Mouse (Mus musculus) heart, postnatal 10 days (tissue): ENCODE measurements around the gene C1galt1. TPM values are rescaled to one million over a fixed set of nuclear protein-coding genes. Genes with fewer than 3 reads are reported as not detected.

Experiments used
- DNase-seq, 2 experiments: peaks; one replicate each; pipeline ENCODE4 v3.0.0; 2021
- intact Hi-C: fragments of 180-260 bp; cut with DNase I; formaldehyde crosslinking; loops from one replicate; pipeline ENCODE4 v1.15.1; 2025
- total RNA-seq, 2 experiments: library from RNA; stranded (reverse); gene quantifications; 2 replicates each; pipeline ENCODE4 v1.2.3; 2021

The C1galt1 gene
- total RNA-seq, 2 experiments from 2014 or later = 18.5 to 19.7 TPM

DNA sequence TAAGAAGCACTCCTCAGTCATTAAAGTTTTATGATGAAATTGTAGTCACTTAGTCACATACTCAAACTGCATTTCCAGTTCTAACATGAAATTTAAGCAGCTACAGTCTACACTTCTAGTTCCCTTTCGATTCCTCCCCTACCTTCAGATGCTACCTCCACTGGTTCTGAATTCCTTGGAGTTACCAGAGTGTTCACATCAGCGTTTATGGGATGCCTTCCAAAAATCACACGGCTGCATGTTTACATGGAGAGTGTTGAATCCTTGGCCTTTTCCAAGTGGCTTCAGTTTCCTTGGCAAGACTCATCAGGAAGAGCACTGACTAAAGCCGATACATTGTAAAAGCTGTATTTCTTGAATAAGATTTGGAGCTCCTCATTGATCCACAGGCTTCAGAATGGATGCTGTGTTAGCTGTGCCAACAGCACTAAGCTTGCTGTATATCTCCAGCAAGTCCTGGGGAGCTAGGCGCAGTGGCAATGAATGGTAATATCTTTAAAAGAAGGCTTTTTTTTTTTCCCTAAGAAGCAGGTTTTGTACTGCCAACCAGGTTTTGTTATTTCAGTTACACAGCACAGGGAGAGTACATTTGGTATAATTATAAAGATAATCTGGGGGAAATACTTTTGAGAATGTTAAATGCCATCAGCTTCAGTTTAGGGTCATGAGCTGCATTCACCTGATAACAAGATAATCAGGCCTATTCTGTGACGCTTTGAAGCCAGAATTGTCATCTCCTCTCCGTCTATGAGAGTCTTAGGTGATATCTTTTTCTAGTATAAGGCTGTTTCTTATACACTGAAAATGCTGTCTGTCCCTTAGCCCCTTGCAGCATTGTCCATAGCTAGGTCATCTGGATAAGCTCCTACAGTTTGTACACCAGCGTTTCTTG is 13.0 kb downstream of the C1galt1 start:
- intact Hi-C loops = no loop called here
- DNase-seq = peak in 1 of 2 experiments; percentile 42

- no peak for DNase-seq
- intact Hi-C loops = no loop called here
Observed at GRCm38 (mm10) chr6:7858586-7858985, 13.9 kb downstream of the C1galt1 start.

GRCm38 (mm10) chr6:7859161-7859560 is 14.5 kb downstream of the C1galt1 start:
- intact Hi-C loops = no loop called here
- DNase-seq = peak; percentile 53 to 62

DNA sequence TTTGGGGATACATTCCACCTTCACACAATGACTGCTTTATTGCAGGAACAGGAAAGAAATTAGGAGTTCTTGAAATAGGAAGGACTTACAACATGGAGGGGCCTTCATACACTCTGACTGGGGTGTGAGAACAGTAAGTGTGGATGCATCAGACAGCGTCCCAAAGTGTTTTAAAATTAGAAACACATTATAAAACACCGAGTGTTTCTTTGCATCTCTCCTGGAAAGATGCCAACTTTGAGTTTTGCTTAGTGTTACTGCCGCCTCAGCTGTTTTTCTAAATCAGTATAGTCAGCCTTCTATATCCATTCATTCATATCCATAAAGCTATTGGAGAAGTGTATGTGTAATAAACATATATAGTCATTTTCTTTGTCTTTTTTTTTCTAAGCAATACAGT is 16.4 kb downstream of the C1galt1 start:
- DNase-seq = no peak
- intact Hi-C loops = no loop called here

- DNase-seq = peak; percentile 49 to 63
- intact Hi-C loops = no loop called here
Observed at GRCm38 (mm10) chr6:7863354-7863753, 18.7 kb downstream of the C1galt1 start.

DNA sequence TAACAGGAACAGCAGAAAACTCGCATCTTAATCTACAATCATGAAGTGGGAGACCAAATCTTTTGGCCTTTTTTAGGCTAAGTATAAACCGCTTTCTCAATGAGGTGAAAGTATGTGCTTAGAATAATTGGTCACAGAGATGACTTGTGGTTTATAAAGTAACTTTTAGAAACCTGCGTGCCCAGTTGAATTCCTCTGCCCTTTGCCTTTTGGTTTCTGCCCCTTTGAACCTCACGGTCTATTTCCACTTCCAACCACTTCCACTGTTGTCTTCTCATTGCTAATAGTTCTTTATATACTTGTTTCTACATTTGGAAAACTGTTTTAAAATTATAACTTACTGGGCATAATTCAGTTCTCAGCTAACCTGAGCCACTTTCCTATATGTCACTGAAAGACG is 32.2 kb downstream of the C1galt1 start:
- intact Hi-C loops = no loop called here
- no peak for DNase-seq

DNA sequence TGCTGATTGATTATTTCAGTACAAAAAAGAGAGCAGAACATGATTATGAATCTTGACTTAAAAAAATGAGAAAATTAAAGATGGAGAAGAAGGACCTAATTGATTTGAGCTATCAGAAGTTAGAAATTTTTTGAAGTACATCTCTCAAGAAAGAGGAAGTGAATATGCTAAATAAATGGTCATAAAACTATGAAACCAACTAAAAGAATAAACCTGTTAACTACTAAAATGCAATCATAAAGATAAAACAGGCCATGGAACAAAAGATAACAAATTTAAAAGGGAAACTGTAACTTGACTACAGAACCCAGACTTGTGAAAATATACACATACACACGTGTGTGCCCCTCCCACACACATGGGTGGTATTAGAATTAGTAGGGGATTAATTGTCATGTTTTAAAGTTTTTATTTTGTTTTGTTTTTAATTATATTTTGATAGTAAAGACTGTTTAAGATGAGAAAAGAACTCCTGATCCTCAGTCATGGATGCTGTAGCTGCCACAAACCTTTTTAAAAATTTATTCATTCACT is 37.0 kb downstream of the C1galt1 start:
- intact Hi-C loops = no loop called here
- DNase-seq = no peak

GRCm38 (mm10) chr6:7882520-7882919 is 37.9 kb downstream of the C1galt1 start:
- DNase-seq = peak; percentile 77
- intact Hi-C loops = no loop called here

GRCm38 (mm10) chr6:7885994-7886684 is 41.5 kb downstream of the C1galt1 start:
- no peak for DNase-seq
- intact Hi-C loops = no loop called here

GRCm38 (mm10) chr6:7886685-7887004 is 42.0 kb downstream of the C1galt1 start:
- intact Hi-C loops = no loop called here
- DNase-seq = no peak

DNA sequence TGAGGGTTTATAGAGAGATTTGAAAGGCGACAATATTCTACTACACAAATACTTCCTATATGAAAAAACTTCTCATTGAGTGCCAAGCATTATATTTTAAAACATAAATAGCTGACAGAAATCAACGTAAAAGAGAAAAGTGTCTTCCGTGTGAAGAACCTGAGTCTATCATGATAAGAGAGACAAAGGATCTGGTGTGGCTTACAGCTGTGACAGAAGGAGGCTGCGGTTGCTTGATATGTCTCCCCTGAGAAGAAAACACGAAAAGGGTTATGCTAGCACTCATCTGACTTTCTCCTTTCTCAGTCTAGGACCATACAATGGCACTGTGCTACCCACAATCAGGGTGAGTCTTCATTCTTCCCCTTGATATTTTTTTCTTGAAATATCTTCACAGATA is 51.7 kb downstream of the C1galt1 start:
- no peak for DNase-seq
- intact Hi-C loops = no loop called here

DNA sequence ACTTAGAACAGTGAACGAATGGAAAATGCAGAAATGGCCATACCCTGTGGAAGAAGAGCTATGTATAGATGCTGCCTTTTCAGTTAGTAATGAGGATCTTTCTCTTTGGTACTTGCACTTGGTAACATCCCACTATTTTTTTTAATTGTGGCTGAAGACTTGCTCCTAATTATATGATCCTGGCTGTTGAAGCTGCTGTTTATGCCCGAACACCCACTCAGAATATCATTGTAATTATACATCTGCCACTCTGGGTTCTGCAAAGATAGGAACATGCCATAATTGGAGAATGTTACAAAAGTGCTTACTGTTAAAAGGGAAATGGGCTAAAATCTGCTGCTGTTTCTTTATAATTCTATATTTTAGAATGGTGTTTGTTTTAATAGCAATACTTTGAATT is 67.4 kb downstream of the C1galt1 start:
- no peak for DNase-seq
- intact Hi-C loops = no loop called here

Other genes with a start within 250 kb of the C1galt1 start
- 10 to 100 TPM in 1 of 2 experiments, 1 to 10 TPM in 1; 7.5 to 10.3 TPM for gene Asns, start 151.6 kb upstream of the C1galt1 start, total RNA-seq